Mouse (Mus musculus) activated CD4-positive, CD25-positive, alpha-beta regulatory T cell, adult 4 months (primary cell): ENCODE results near the gene Olfr478. TPM values are rescaled to one million over a fixed set of nuclear protein-coding genes. Genes with fewer than 3 reads are reported as not detected.
"Not testable (repeated sequence)": the region's sequence is repeated elsewhere in the genome, so short reads cannot be mapped to it uniquely, and the experiment has no call there.

ENCODE experiments used
- ATAC-seq: one replicate; pipeline ENCODE4 v1.8.0; 2017
- polyA plus RNA-seq, 2 experiments: library from polyadenylated mRNA; unstranded; fragments of 100-300 nt; shearing (Covaris generic); gene quantifications; one replicate each; pipeline ENCODE4 v1.2.1; 2017

The Olfr478 gene
- polyA plus RNA-seq = not detected

- no peak for ATAC-seq
Observed at GRCm38 (mm10) chr7:108033889-108034288, at the start of gene Olfr478. Gene Olfr478 (minus strand): TSS chr7:108033989.

DNA sequence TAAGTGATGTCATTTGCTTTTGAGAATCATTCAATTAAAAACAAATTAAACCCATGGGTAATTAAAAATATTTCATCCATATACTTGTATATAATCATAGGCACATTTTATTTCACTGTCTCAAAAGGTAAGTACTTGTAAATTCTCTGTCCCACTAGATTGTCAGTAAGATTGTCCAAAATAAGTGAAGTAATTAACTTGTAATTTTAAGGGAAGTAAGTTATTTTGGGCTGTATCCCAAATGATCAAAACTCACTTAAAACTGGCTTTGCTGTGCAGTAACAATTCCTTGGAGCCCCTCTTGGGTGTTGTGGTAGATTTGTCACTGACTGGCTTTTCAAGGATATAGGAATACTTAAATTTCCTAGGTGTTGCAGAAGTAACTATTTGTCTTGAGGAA is 45.8 kb upstream of the Olfr478 start, which contains the start of gene Olfr481:
Gene Olfr481 (plus strand): TSS at position 301 of the 400 bp plus-strand sequence.
- ATAC-seq = no peak

- no peak for ATAC-seq
Observed at GRCm38 (mm10) chr7:108067246-108067645, 33.5 kb upstream of the Olfr478 start, which contains the start of gene Olfr480. Gene Olfr480 (minus strand): TSS chr7:108067346.

DNA sequence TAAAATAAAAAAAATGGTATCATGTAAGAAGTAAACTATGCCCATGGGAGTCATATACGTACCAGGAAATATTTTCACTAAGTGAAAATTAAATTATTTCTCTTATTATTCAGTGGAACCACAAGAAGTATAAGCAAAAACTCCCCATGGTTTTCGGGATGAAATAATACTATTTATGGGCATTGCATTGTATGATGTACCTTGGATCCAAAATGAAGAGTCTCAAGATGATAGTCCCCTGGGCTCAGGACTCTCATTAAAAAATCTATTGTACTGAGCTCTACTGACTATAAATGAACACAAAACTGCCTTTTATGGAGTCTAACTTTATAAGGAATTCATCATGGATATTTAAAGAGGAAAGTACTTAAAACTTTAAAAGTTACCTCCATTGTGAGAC is 16.6 kb upstream of the Olfr478 start, which contains the start of gene Olfr479:
Gene Olfr479 (plus strand): TSS at position 301 of the 400 bp plus-strand sequence.
- no peak for ATAC-seq

DNA sequence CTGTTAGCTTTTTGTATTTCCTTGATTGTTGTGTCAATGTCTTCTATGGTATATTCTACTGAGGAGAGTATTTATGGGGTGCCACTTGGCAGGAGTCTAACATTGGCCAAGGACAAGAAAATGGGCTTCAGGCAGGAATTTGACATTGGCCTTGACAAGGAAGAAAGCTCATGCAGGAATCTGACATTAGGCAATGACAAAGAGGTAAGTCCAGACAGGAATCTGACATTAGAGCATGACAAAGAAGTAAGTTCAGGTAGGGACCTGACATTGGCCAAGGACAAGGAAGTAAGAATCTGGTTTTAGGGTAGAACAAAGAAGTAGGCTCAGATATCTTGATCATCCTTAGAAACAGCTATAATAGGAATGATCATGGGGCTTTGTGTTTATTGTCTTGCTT is 19.5 kb downstream of the Olfr478 start:
- ATAC-seq = not testable (repeated sequence)

DNA sequence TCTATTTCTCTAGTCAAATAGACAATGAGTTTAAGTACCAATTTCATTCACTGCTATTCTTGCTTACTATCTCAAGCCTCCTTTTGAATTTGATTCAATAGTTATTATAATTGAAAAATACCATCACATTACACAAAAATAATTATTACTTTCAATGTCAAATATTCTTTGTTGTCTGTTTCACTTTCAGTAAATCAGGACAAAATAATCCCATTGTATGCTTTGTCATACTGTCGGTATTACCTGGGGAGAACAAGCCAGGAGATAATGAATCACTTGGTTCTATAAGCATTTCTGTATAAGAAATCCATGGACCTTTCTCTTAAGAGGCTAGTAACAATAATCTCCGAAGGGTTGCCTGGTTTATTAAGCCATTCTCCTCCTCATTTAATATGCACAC is 47.4 kb downstream of the Olfr478 start, which contains the start of gene Olfr477:
Gene Olfr477 (plus strand): TSS at position 301 of the 400 bp plus-strand sequence.
- ATAC-seq = no peak

Other genes starting within 250 kb of the Olfr478 start
- gene Ovch2, start 232.8 kb downstream of the Olfr478 start, polyA plus RNA-seq = not detected
- gene Olfr467, start 221.7 kb downstream of the Olfr478 start, polyA plus RNA-seq = not detected
- gene Olfr469, start 208.4 kb downstream of the Olfr478 start, polyA plus RNA-seq = not detected
- not detected for gene Olfr470, start 186.5 kb downstream of the Olfr478 start, polyA plus RNA-seq
- gene Olfr472, start 136.1 kb downstream of the Olfr478 start, polyA plus RNA-seq = under 1 TPM in 1 of 2 experiments, not detected in 1; 0.16 TPM
- not detected for gene Olfr473, start 103.5 kb downstream of the Olfr478 start, polyA plus RNA-seq
- gene Olfr474, start 79.3 kb downstream of the Olfr478 start, polyA plus RNA-seq = not detected
- gene Olfr476, start 69.2 kb downstream of the Olfr478 start, polyA plus RNA-seq = not detected
- gene Olfr477, start 47.3 kb downstream of the Olfr478 start, polyA plus RNA-seq = not detected
- gene Olfr479, start 16.7 kb upstream of the Olfr478 start, polyA plus RNA-seq = not detected
- gene Olfr480, start 33.4 kb upstream of the Olfr478 start, polyA plus RNA-seq = not detected
- under 1 TPM in 1 of 2 experiments, not detected in 1; 0.28 TPM for gene Olfr481, start 45.9 kb upstream of the Olfr478 start, polyA plus RNA-seq
- not detected for gene Olfr482, start 63.6 kb upstream of the Olfr478 start, polyA plus RNA-seq
- gene Olfr483, start 66.9 kb upstream of the Olfr478 start, polyA plus RNA-seq = under 1 TPM in 1 of 2 experiments, not detected in 1; 0.12 TPM
- gene Olfr484, start 93.5 kb upstream of the Olfr478 start, polyA plus RNA-seq = not detected
- not detected for gene Olfr485, start 125.9 kb upstream of the Olfr478 start, polyA plus RNA-seq
- gene Olfr486, start 138.8 kb upstream of the Olfr478 start, polyA plus RNA-seq = not detected
- gene Olfr487, start 180.6 kb upstream of the Olfr478 start, polyA plus RNA-seq = not detected
- gene Olfr488, start 224.4 kb upstream of the Olfr478 start, polyA plus RNA-seq = under 1 TPM in 1 of 2 experiments, not detected in 1; 0.09 TPM